Mouse (Mus musculus) naive thymus-derived CD4-positive, alpha-beta T cell, adult 2 months (primary cell): ENCODE results near the gene Heatr5b.

ENCODE experiments used
- DNase-seq: peaks from one replicate; pipeline ENCODE4 v3.0.0-alpha.2; 2011; ENCODE audit warnings: low read depth

The Heatr5b gene

DNA sequence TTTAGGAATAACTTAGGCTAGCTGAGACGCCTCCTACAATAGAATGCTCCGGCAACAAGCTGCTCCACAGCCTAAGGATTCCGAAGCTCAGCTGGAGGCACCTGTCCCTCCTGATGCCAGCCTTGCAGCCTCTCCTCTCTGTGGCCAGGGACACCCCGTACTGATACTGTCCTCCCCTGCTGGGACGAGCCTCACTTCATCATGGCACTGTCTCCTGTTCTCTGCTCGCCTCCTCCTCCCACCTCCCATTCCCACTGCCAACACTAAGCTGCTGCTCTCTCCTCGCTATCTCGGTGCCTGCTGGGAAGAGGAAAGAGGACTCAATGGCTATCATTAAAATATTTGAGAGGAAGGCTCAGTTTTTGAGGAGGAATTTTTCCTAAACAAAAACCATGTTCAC lies 67.6 kb downstream of the Heatr5b start:
- no peak for DNase-seq

DNA sequence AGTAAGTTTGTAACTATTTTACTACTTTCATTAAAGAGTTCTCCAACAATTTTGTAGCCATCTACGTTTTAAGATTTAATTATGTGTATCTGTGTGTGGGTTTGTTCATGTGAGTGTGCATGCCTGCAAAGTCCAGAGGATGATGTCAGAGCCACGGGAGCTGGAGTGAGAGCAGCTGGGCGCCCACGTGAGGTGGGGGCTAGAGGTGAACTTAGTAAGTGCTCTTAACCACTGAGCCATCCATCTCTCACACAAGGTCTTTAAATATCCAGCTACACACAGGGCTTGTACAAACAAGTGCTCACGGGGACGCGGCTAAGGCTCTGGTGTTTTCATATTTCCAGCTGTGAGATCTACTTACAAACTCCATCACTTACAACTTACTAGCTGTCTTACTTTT lies 69.1 kb downstream of the Heatr5b start:
- DNase-seq = no peak

DNA sequence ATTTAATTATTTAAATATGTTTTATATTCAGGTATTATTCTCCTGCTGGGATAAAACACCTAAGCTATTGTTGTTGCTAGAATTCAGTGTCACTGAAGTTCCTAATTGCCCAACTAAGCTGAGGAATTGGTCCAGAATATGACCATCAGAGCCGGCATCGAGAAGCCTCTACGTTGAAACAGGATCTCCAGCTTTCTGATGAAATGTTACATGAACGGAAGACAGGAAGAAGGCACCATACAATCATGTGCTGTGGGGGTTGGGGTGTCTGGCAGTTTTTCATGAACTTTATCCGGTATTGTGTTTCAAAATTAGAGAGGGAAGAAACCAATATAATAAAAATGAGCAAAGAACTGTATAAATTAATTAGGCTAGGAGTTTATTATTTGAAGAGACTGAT lies 71.9 kb downstream of the Heatr5b start:
- no peak for DNase-seq

DNA sequence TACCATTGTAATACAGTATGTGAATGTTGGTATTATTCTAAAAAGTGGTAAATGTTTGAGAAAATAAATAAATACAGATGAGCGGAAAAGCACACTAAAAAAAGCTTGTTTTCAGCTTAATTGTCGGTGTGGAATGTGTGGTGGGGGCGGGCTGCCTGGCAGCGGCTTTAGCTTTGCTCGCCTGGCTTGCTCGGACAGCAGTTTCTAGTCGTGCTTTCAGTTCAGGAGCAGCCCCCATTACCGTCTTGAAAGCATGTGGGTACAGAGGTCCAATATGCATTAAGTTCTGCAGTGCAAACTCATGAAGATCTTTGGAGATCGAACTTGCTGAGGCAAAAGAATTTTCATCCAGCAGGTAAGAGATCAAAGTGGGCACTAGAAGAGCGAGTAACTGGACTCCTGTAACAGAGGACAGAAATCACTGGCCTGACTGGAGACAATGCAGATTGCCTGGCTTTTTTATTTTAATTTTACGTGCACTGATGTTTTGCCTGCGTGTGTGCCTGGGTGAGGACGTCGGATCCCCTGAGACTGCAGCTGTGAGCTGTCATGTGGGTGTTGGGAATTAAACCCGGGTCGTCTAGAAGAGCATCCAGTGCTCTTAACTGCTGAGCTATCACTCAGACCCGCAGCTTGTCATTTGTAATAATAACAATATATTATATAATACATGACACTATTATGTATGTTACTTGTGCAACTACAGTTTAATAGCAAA lies 82.1 kb downstream of the Heatr5b start:
- DNase-seq = no peak

DNA sequence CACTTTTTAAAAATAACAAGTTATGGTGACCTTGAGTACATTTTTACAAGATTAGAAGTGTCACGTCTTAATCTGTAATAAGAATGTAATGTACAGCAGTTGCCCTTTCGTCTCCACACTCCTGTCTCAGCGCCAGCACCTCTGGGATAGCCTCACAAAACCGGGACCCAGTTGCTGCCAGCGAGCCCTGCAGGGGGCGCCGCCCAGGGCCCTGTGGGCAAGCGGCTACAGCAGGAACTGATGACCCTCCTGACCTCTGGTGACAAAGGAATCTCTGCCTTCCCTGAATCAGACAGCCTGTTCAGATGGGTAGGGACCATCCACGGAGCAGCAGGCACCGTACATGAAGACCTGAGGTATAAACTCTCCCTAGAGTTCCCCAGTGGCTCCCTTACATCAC lies 83.1 kb downstream of the Heatr5b start:
- no peak for DNase-seq

DNA sequence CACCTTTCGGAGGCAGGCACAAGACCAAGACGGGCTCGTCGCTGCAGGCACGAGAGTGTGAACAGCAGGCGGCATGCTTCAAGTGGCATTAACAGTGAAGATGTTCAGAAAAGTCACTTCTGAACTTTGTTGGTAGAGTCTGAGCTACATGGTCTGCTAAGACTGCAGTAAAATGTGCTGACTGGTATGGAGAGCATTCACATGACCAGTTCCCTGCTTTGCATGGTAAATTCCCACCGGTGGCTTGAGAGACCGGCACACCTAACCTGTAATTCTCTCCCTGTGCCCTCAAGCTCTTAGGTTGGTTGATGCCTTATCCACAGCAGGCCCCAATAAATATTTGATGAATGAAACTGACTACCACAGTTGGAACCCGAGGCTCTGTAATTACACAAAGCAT lies 86.7 kb downstream of the Heatr5b start:
- no peak for DNase-seq

DNA sequence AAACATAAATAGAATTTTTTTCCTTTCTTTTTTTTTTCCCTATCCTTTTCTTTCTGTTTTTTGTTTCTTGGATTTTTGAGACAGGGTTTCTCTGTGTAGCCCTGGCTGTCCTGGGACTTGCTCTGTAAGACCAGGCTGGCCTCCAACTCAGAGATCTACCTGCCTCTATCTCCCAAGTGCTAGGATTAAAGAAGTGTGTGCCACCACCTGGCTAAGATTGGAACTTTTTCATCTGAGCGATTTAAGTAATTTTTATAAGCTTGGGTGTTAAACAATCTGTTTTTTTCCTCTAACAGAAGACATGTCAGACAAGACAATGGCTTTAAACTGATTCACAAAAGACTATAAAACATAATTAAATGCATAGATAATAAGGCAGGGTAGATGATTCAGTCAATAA lies 96.7 kb downstream of the Heatr5b start:
- peak; percentile 45 for DNase-seq

DNA sequence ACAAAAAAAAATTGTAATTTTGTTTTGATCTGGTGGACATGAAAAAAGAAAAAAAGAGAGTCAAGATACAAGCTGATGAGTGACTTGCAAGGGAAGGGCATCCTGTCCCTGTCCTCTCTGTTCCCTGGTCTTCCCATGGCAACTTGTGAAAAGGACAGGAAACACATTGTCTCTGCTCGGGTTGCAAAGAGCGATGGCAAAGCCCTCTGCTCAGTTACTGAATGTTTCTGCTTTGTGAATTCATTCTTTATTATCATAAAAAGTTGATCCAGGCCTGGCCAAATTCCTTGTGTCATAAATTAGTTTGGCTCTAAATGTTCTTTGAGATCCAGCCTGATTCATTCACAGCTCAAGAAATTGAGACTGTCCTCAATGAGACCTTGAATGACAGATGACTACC lies 97.4 kb downstream of the Heatr5b start:
- DNase-seq = peak; percentile 23

DNA sequence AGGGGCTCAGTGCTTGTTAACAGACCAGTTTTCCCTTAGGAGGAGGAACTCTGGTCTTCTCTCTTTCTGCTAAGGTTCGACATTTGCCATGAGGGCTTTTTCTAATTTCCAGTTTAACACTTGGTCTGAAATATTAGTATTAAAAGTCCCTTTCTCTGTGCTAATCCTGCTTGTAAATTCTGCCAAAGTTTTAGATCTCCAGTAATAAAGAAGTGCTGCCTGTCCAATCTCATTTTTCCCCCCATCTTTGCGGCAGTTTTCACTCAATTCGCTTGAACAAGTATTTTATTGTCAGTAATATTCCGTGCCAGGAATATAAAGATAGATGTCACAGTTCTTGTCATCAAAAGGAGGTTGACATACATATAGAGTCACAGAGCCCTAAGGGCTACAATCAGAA lies 98.1 kb downstream of the Heatr5b start, which contains the start of gene Strn:
Strn (minus strand) TSS at position 101 of the 400 bp plus-strand sequence.
- DNase-seq = no peak

DNA sequence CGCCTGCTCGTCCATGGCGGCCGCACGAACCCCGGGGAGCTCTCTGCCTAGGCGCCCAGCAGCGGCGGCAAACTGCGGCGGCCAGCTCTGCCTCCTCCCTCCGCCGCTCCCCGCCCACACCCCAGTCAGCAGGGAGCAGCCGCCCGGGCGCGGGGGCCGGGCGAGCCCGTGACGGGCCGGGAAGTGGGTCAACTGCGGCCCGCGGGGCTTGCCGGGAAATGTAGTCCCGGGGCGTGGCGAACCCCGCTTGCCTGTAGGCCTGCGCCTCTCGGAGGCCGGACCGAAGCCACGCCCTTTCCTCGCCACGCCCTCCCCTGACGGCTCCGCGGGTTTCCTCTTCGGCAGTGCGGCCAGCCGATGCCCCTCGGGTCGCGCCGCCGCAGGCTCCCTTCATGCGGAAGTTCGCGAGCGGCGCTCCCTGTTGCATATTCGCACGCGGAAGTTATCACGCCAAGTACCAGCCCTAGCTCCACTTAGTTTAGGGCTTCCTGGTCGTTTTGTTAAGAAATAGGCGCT lies 98.6 kb downstream of the Heatr5b start:
- peak; percentile 99 for DNase-seq

DNA sequence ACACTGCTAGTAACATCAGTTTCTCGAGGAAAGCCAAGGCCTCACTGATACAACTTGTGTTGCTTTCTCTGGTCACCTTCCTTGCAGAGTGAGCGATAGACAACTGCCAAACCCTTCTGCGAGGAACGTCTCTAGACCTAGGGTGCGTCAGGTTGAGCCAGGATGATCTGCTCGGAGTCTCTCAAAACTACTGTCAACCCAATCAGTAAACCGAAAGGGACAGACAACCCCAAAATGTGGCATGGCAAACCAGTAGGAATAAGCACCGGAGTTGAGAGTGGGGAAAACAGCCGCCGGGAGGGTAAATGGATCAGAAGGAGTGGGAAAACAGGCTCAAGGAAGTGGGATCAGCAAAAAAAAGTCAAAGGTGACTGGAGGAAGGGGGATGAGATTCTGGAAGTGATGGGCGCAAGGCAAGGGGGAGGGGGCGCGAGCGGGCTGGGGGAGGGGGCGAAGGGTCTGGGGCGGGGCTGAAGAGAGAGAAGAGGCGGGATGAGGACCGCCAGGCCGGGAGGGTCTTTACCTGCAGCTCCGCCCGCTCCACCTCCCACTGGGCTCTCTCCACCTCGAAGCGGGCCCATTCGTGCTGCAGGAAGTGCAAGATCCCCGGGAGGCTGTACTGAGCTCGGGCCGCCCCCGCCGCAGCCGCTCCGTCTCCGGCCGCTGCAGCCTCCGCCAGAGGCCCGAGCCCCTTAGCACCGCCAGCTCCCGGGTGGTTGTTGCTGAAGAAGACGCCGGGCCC lies 99.3 kb downstream of the Heatr5b start:
- DNase-seq = peak; percentile 47

DNA sequence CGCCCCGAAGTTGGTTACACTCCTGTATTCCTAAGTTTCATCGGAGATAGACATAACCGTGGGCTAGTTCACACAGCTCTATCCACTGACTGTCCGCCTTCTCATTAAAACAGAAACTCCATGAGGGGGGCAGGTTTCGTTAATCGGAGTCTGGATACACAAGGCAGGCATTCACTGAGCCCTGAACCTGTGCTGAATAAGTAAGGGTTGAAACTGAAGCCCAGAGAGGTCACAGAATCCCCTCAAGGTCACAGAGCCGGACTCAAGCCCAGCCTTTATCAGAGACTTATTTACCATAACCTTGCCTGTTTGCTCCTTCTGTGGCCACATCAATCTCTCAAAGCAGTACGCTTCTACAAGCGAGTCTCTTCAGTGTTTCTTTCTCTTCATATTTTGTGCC lies 100.4 kb downstream of the Heatr5b start:
- no peak for DNase-seq

DNA sequence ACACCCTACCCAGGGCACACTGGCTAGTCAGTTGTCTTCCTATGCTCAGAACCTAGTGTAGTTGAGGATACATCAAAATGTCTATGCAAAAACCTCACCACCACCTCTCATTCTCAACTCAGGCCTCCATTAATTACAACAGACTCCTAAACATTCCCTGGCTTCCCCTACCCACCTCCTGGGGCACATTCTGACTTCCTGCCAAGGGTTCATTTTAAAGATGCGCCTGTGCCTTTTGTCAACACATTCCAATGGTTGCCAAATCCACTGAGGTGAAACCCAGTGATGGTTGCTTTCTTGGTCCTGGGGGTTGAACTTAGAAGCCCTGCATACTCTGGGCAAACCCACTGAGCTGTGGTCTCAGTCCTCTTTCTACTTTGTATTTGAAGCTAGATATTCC lies 103.1 kb downstream of the Heatr5b start:
- no peak for DNase-seq

DNA sequence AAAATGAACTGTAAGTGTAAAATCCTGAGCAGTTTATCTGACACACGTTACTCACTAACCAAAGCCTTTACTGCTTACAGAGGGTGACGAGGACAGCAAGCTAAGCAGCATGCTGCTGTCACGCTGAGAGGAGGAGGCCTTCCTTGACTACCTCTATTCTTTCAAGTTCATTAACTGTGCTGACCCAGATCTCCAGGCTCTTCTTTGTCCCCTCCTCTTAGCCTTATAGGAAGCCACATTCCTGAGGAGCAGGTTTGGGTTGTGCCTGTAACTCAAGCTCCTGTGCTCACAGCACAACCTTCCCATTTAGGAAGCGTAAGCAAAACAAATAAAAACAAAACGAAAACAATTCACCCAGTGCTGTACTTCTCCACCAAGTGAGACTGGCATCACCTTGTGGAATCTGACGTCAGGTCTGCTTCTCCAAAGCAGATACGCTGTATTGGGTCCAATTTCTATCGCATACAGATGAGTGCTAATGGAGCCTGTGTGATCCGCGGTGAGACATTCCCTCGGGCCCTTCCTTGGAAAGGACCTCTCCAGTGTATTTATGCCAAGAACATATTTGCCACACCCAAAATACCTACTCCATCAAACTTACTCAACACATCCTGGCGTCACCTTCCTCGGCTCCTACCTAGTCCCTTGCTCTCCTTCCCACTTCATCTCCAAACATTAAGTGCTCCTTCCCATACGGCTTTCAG lies 108.3 kb downstream of the Heatr5b start:
- DNase-seq = no peak

DNA sequence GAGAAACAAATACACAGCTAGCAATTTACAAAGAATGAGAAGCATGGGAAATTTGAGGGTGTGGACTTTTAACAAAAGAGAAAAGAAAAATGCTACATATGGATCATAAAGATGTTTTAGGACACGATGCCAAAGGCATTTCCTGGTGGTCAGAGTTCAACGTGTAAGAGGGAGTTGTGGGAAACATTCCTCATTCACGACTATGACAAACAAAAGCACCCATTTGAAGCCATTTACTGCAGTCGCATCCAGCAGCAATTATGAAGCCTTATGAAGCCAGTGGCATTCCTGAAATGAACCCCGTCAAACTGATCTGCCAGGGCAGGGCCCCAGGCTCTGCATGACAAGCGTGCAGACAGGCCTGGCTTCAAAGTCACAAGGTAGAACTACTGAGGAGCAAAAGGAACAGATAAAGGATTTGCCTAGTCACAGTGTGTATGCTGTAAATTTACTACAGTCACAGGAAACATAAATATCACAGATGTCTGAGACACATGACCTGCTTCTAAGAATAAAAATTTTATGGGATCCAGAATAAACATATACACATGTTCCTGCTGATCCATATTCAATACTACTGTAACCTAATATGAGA lies 110.6 kb downstream of the Heatr5b start:
- no peak for DNase-seq

DNA sequence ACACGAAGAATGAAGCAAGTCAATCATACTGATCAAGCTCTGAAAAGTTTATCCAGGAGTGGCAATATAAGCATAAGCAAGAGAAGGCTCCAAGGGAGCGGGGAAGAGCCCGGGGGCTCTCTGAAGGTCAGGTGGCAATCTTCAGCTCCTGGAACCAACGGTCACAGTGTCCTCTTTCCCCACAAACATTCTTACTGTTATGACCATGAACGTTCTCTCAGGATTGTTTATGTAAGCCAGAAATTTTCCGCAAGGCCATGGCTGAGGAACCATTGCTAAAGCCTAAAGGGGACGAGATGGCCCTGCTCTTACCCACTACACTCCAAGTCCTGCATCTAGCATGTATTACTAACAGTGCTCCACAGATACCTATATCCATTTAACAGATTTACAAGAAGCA lies 113.5 kb downstream of the Heatr5b start:
- no peak for DNase-seq

DNA sequence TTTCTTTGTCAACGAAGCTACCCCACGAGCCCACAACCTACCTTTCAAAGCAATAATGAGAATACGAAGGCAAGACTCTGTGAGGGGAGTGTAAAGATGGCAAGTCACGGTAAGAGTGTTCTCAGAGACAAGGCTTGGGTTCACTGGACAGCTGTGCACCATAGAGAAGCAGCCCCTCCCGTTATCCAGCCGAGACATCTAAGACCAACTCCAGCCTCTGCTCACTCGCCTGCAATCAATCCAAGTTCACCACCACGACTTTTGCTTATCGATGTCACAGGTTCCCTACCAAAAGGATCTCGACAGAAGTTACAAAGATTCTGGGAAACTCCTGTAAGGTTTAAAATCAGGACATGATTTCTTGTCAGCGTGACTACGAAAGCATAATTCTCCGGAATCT lies 116.1 kb downstream of the Heatr5b start:
- no peak for DNase-seq

DNA sequence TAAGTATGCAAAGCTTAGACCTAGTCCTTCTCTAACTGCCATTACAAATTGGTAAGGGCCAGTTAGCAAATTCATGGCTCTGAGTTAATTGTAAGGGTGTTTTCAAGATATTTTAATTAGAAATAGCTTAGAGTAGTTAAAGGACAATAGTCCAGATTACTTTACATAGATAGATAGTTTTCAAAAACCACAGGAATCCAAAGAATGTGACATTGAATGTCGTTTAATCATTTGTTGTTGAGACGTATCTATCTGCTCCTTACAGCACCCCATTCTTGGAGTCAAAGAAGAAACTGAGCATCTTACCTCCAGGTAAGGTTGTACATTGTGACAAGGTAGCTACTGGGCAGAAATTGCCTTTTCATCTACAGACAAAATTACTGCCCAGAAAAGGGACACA lies 124.9 kb downstream of the Heatr5b start:
- DNase-seq = no peak

DNA sequence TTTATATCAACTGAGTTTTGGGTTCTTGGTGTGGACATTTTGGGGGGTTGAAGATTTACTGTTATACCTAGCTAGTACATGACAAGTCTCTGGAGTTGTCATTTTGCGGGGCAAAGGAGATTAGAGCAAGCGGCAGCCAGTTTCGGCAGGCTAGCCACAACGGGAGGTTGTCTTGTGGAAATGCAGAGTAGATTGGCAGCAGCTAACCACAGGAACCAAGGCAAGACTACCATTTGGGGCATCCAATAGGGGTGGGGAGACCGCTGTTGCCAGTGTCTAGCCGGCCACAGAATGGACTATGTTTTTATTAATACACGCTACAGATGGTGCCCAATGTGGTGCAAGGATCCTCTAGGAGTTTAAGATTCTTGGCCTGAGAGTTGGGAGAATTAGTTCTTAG lies 126.7 kb downstream of the Heatr5b start:
- no peak for DNase-seq

DNA sequence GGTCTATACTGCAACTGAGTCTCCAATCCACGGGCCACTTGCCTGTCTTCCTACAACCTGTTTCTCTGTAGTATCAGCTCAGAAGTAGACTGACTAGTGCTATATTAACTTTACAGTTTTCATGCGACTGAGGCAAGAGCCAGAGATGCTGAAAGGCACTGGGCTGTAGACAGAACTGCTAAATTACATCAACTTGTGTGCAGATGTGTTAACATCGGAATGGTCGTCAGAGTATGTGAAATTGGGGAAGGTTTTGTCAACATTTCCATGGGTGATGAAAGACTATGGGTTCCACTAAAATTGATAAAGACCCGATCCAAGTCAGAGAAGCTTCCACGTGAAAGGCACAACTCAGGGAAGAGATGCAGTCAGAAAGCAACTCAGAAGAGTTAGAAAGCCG lies 132.2 kb downstream of the Heatr5b start:
- no peak for DNase-seq
